Mouse (Mus musculus) heart, postnatal 0 days (tissue): ENCODE measurements around the gene Adamts6.

Experiments used
- CTCF ChIP-seq: IDR thresholded peaks from 2 replicates; pipeline ENCODE4 v1.5.1; 2016; ENCODE audit warnings: antibody characterized with exemption, control low read depth, low read depth
- EP300 ChIP-seq: IDR thresholded peaks from 2 replicates; pipeline ENCODE4 v1.6.1; 2016; ENCODE audit warnings: antibody characterized with exemption, low read depth

DNA sequence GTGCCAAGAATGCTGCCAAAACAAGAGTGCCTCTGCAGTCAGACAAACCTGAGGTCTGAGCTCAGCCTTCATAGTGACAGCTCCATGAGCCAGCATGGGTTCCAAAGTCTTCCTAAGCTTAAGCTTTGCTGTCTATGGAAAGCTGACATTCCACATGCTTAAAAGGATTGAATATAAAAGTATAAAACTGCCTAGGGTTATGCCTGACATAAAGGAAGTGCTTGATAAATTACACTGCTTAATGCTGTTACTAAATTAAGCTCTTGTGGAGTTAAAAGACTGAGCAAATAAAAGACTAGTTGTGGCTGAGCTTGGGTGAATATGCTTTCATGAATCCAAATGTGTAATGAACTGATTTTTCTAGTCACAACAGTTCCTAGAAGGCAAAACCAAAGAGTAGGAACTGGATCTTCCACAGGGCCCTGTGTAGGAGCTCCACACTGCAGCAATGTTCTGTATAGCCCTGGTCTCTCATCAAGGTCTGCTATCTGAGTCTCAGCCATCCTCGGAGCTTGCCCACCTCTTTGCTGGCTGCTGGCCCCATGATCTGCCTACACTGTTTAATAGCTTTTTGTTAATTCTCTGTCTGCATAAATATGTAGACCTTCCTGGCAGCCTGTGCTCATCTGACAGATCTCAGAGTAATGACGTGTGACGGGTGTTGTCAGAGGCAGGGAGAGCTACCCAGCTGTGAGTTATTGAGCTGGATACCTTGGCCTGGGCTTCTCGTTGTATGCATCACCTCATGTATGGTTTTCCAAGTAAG, 203.6 kb downstream of the Adamts6 start:
- TF ChIP-seq CTCF (no peak), EP300 (no peak)
